ENCODE assay signal across 11 mouse cellular contexts in genomic region chr8:116602806-116603205, GRCm38 (mm10).
DNase-seq lines count a peak whose midpoint lies in the region; ATAC-seq and TF ChIP-seq lines count a peak whose summit lies in the region.
"Had no signal": no experiment of that assay in that cellular context is flagged by ENCODE, and none has a peak within 500 bp of the region (broad histone marks: within the 10 kb centered on the region; RNA-seq: fewer than 3 reads in every experiment).

No protein-coding gene starts in this region.

- no peak overlapping the region for H3K27ac ChIP-seq in kidney, adult 2 months (ENCODE audit: insufficient read depth, low read depth, low read length)
- no peak overlapping the region for H3K27ac ChIP-seq in forebrain, embryonic 15.5 days (replicated peaks)
- H3K27ac ChIP-seq in forebrain, embryonic 13.5 days, result no peak overlapping the region
- H3K27ac ChIP-seq: neural tube, embryonic 12.5 days had no signal

- peak; percentile 39 for TF ChIP-seq CTCF in kidney, adult 2 months (conservative IDR thresholded peaks at IDR 0.05; ENCODE audit: insufficient read depth, insufficient read length, low read depth, low read length)

- WGBS in kidney, adult 2 months, result 95% methylated on average over 4 of the region's 4 CpGs
- WGBS in forebrain, embryonic 15.5 days, result 92% methylated on average over 4 of the region's 4 CpGs
- 97% methylated on average over 4 of the region's 4 CpGs for WGBS in forebrain, embryonic 13.5 days

- no peaks in the 10 kb centered on the region for H3K36me3 ChIP-seq in kidney, adult 2 months (ENCODE audit: control insufficient read depth, insufficient read depth, low read length)
- no peaks in the 10 kb centered on the region for H3K36me3 ChIP-seq in forebrain, embryonic 15.5 days
- H3K36me3 ChIP-seq in forebrain, embryonic 13.5 days (ENCODE audit: poor library complexity, severe bottlenecking), result no peaks in the 10 kb centered on the region
- H3K36me3 ChIP-seq: neural tube, embryonic 12.5 days had no signal

- H3K9me3 ChIP-seq in forebrain, embryonic 15.5 days, result no peaks in the 10 kb centered on the region
- H3K9me3 ChIP-seq in forebrain, embryonic 13.5 days (replicated peaks), result 0 out of 2 replicates have a peak, but pooled peaks cover 4% of the 10 kb centered on the region

- no peak for ATAC-seq in forebrain, embryonic 15.5 days (replicated peaks)
- ATAC-seq in forebrain, embryonic 13.5 days, result no peak

- H3K4me2 ChIP-seq in forebrain, embryonic 15.5 days (replicated peaks), result no peak overlapping the region
- H3K4me2 ChIP-seq in forebrain, embryonic 13.5 days, result no peak overlapping the region
- H3K4me2 ChIP-seq: neural tube, embryonic 12.5 days had no signal

- H3K4me3 ChIP-seq in kidney, adult 2 months (ENCODE audit: insufficient read depth, low read depth, low read length), result no peak overlapping the region
- H3K4me3 ChIP-seq in forebrain, embryonic 15.5 days, result no peak overlapping the region
- H3K4me3 ChIP-seq in forebrain, embryonic 13.5 days, result no peak overlapping the region
- H3K4me3 ChIP-seq: erythroblast, embryonic 14.5 days; neural tube, embryonic 12.5 days had no signal

- DNase-seq in kidney, adult 2 months, result no peak
- DNase-seq in kidney, postnatal 14 days, result no peak
- DNase-seq in right cerebral cortex, postnatal 14 days, result peak; percentile 28
- DNase-seq in right cerebral cortex, adult 18-20 months, result no peak
- peak; percentile 79 for DNase-seq in ZHBTc4 (ENCODE audit: low read depth, low spot score)
- DNase-seq in testis, postnatal 14 days (ENCODE audit: low spot score), result peak; percentile 32
- DNase-seq: cerebellum, adult 11-12 months had no signal

- no peaks in the 10 kb centered on the region for H3K4me1 ChIP-seq in kidney, adult 2 months (ENCODE audit: control insufficient read depth, insufficient read depth, low read length)
- H3K4me1 ChIP-seq in forebrain, embryonic 15.5 days, result no peaks in the 10 kb centered on the region
- no peaks in the 10 kb centered on the region for H3K4me1 ChIP-seq in forebrain, embryonic 13.5 days
- H3K4me1 ChIP-seq: neural tube, embryonic 12.5 days had no signal

- no peaks in the 10 kb centered on the region for H3K27me3 ChIP-seq in kidney, adult 2 months (replicated peaks; ENCODE audit: control insufficient read depth, insufficient read depth, low read length)
- H3K27me3 ChIP-seq in forebrain, embryonic 15.5 days, result no peaks in the 10 kb centered on the region
- H3K27me3 ChIP-seq in forebrain, embryonic 13.5 days, result no peaks in the 10 kb centered on the region
- H3K27me3 ChIP-seq: neural tube, embryonic 12.5 days had no signal

- no peak for TF ChIP-seq POLR2A in kidney, adult 2 months (IDR thresholded peaks at IDR 0.05; ENCODE audit: low read depth, low read length)

- H3K9ac ChIP-seq in forebrain, embryonic 15.5 days (replicated peaks), result no peak overlapping the region
- H3K9ac ChIP-seq in forebrain, embryonic 13.5 days, result no peak overlapping the region
- H3K9ac ChIP-seq: neural tube, embryonic 12.5 days had no signal

Comparison
In these comparisons a context has a peak if more than half of its experiments do, and no peak if none do; other contexts are left out.
1. DNase-seq: peak in right cerebral cortex, postnatal 14 days (single experiment), ZHBTc4 (single experiment) and testis, postnatal 14 days (single experiment); none in kidney, adult 2 months (single experiment), kidney, postnatal 14 days (single experiment) and right cerebral cortex, adult 18-20 months (single experiment).